Mouse (Mus musculus) G1E (cell line): ENCODE results near the gene Ramp3. TPM values are rescaled to one million over a fixed set of nuclear protein-coding genes. Genes with fewer than 3 reads are reported as not detected.
"Not testable (repeated sequence)": the region's sequence is repeated elsewhere in the genome, so short reads cannot be mapped to it uniquely, and the experiment has no call there.

Experiments used
- ATAC-seq: 2 replicates; pipeline ENCODE4 v1.8.0; 2016; ENCODE audit warnings: mild to moderate bottlenecking; ENCODE audit not compliant: insufficient number of reproducible peaks, poor library complexity, low FRiP score, severe bottlenecking; ENCODE audit errors: extremely low read depth
- DNase-seq: peaks from one replicate; pipeline ENCODE4 v3.0.0; 2012; ENCODE audit warnings: low spot score
- H3K27me3 ChIP-seq: 2 replicates; pipeline ENCODE4 v1.6.1; 2012; ENCODE audit warnings: mild to moderate bottlenecking, low read length, inconsistent platforms; ENCODE audit not compliant: insufficient read depth
- H3K36me3 ChIP-seq: replicated peaks from 2 replicates; pipeline ENCODE3; 2012; ENCODE audit warnings: mild to moderate bottlenecking, inconsistent platforms
- H3K4me1 ChIP-seq: 2 replicates; pipeline ENCODE4 v1.6.1; 2012; ENCODE audit warnings: low read depth, low read length, inconsistent platforms, mixed read lengths; ENCODE audit not compliant: insufficient read depth
- H3K4me3 ChIP-seq: 2 replicates; pipeline ENCODE4 v1.5.1; 2012; ENCODE audit warnings: low read depth, mild to moderate bottlenecking, inconsistent platforms, low read length, moderate library complexity, mixed read lengths
- H3K9me3 ChIP-seq: replicated peaks from 2 replicates; pipeline ENCODE4 v1.6.1; 2012; ENCODE audit warnings: inconsistent platforms
- CTCF ChIP-seq: IDR thresholded peaks from 2 replicates; pipeline ENCODE4 v1.5.1; 2012; ENCODE audit warnings: low read depth, low read length, inconsistent platforms, mixed read lengths
- GATA1 ChIP-seq: IDR thresholded peaks from 2 replicates; pipeline ENCODE4 v1.6.1; 2012; ENCODE audit warnings: borderline replicate concordance, low read length, inconsistent platforms, mixed read lengths
- GATA2 ChIP-seq: IDR thresholded peaks from 2 replicates; pipeline ENCODE4 v1.6.1; 2012; ENCODE audit warnings: low read depth, low read length, inconsistent platforms, borderline replicate concordance
- POLR2AphosphoS5 ChIP-seq: IDR thresholded peaks from 2 replicates; pipeline ENCODE4 v1.6.1; 2012; ENCODE audit warnings: low read depth, low read length, inconsistent platforms; ENCODE audit not compliant: insufficient replicate concordance
- TAL1 ChIP-seq: conservative IDR thresholded peaks from 2 replicates; pipeline ENCODE4 v1.6.1; 2012; ENCODE audit warnings: low read depth, low read length, inconsistent platforms, mixed read lengths
- polyA plus RNA-seq: library from polyadenylated mRNA; stranded (reverse); fragments of >175 nt; gene quantifications from 2 replicates; pipeline ENCODE4 v1.2.3, GENCODE M21; 2012
- total RNA-seq, 2 experiments: library from RNA; stranded (forward) in 1 of 2; stranded (reverse) in 1 of 2; fragments of 200-1000 nt in 1 of 2; fragments of >200 nt in 1 of 2; fragmentation: Nextera tagmentation in 1 of 2; gene quantifications; 2 replicates each; pipeline ENCODE4 v1.2.3; 2014 to 2017

The Ramp3 gene
- total and polyA plus RNA-seq, 3 experiments, result not detected

DNA sequence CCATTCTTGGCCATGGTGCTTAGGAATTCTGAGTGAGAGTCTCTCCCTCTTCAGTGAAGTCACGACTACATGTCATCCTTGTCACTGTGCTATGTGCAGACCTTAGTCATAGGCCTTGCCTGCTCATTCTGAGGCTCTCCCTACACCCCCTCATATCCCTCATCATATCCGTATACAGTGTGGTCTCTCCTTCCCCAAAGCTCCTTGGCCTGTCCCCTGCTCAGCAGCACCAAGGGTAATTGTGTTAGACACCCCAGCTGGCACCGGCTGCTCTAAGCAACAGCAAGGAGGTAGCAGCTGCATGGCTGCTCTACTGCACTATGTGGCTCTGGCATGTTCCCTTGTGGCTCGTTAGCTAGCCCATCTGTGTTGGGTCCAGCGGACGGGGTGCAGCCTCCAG is 13.8 kb upstream of the Ramp3 start:
- ATAC-seq (no peak), DNase-seq (no peak)
- Histone ChIP-seq H3K27me3 (peaks cover 19% of the 10 kb centered on the region), H3K9me3 (no peaks in the 10 kb centered on the region), H3K4me1 (no peaks in the 10 kb centered on the region), H3K36me3 (no peaks in the 10 kb centered on the region), H3K4me3 (no peak overlapping the region)
- TF ChIP-seq GATA2 (no peak), POLR2AphosphoS5 (no peak), GATA1 (no peak), TAL1 (no peak), CTCF (no peak)

DNA sequence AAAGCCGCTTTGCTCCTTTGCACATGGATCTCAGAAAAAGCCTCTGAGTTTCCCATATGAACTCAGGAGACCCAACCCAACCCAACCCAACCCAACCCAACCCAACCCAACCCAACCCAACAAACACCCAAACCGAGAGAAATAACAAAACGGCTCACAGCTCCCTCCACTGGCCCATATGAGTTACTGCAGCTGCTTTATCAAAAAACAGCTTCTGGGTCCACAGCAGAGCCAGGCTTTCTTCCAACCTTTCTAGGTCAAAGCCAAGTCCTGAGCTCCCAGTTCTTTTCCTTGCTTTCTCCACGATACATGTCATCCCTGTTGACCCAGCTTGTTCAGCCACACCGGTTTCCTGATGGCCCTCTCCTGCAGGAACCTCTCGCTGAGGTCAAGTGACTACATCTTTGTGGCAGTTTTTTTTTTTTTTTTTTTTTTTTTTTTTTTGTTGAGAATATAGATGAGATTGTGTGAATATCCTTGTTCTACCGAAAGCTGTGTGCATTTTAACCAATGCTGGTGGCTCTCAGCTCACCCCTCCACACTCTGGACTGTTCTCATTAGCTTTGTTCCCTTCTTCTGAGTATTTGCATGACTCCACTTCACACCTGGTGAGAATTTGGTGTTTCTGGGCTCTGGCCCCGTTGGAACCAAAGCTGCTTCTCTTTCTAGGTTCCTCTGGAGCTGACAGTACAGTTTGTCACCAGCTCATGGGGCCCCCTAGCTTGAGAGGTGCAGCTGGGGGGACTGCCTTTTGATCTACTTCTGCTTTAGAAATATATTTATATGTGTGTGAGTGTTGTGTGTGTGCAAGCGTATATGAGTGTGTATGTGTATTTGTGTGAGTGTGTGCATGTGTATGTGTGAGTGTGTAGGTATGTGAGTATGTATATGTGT is 10.2 kb upstream of the Ramp3 start:
- no peak for ATAC-seq
- Histone ChIP-seq H3K9me3 (no peaks in the 10 kb centered on the region), H3K27me3 (peaks cover 23% of the 10 kb centered on the region), H3K4me1 (no peaks in the 10 kb centered on the region), H3K36me3 (no peaks in the 10 kb centered on the region), H3K4me3 (no peak overlapping the region)
- TF ChIP-seq CTCF, result 0 out of 2 replicates have a peak, but pooled peaks have one; percentile 7
- no peak for TF ChIP-seq TAL1
- no peak for DNase-seq

DNA sequence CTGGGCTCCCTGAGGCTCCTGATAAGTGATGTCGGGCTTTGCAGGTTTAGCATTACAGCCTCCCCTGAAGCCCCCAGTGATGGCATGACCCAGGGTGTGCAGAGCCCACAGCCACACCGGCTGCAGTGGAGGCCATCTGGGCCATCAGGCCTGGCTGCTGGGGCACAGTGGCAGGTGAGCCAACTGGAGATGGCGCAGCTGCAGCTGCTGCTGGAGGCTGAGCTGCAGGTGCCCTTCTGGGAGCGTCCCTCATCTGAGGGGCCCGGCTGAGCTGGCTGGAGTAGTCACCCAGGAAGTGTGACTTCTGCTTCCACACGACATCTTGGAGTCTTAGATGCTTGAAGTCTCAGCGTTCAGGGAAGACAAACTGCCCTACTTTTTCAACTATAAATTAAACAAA is 7.8 kb upstream of the Ramp3 start:
- Histone ChIP-seq H3K9me3 (no peaks in the 10 kb centered on the region), H3K4me3 (no peak overlapping the region), H3K4me1 (no peaks in the 10 kb centered on the region), H3K27me3 (peaks cover 16% of the 10 kb centered on the region), H3K36me3 (no peaks in the 10 kb centered on the region)
- no peak for DNase-seq
- no peak for TF ChIP-seq TAL1
- TF ChIP-seq POLR2AphosphoS5, result no peak
- ATAC-seq, result no peak

DNA sequence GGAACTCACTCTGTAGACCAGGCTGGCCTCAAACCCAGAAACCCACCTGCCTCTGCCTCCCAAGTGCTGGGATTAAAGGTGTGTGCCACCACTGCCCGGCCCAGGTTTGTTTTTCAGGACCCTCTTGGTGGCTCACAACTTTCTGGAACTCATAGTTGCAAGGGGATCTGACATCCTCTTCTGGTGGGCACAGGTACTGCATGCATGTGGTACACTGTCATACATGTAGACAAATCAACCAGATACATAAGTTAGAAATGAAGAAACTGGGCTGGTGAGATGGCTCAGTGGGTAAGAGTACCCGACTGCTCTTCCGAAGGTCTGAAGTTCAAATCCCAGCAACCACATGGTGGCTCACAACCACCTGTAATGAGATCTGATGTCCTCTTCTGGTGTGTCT is 5.3 kb upstream of the Ramp3 start:
- ATAC-seq, H3K4me3 ChIP-seq, H3K4me1 ChIP-seq, H3K36me3 ChIP-seq, H3K9me3 ChIP-seq, DNase-seq: not testable (repeated sequence)
- H3K27me3 ChIP-seq, result peaks cover 22% of the 10 kb centered on the region; the same call in 1 of the 2 replicates

DNA sequence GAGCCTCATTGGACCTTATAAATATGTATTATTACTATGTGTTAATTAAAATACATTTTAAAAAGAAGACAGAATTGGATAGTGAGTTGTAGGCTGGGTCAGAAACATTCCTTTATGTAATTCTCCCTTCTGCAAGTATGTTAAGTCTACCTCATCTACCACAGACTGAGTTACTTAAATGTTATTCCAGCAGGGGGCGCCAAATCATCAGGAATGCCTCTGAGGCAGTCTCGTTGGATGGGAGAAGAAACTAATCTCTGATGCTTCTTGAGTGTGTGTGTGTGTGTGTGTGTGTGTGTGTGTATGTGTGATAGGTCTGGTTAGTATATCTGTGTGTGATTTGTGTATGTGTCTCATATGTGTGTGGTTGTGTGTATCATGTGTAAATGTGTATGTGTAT is 3.4 kb upstream of the Ramp3 start:
- TF ChIP-seq CTCF (peak; percentile 40; the same call in 1 of the 2 replicates), GATA1 (no peak)
- H3K9me3 ChIP-seq, result no peaks in the 10 kb centered on the region
- DNase-seq, result peak; percentile 47

DNA sequence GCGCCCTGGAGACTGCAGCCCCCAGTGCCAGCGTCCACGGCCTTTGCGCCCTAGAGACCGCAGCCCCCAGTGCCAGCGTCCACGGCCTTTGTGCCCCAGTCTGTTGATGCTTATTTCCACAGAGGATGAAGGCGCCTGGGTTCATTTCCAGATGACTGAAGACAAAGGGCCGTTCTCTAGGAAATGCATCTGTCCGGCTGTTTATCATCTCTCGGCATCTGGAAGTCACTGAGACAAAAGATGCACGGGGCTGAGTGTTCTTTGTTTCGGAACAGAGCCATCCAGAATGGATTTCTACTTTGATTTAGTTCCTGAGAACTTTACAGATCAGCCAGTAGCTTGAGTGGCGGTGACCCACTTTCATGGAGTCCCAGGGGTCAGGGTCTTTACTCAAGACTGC is 2.9 kb downstream of the Ramp3 start:
- ATAC-seq, result no peak
- H3K9me3 ChIP-seq, result no peaks in the 10 kb centered on the region

More for the DNA sequence above, 3.4 kb upstream of the Ramp3 start:
- Histone ChIP-seq H3K4me1 (no peaks in the 10 kb centered on the region), H3K4me3 (no peak overlapping the region), H3K36me3 (no peaks in the 10 kb centered on the region), H3K27me3 (peaks cover 25% of the 10 kb centered on the region)
- ATAC-seq, result no peak

DNA sequence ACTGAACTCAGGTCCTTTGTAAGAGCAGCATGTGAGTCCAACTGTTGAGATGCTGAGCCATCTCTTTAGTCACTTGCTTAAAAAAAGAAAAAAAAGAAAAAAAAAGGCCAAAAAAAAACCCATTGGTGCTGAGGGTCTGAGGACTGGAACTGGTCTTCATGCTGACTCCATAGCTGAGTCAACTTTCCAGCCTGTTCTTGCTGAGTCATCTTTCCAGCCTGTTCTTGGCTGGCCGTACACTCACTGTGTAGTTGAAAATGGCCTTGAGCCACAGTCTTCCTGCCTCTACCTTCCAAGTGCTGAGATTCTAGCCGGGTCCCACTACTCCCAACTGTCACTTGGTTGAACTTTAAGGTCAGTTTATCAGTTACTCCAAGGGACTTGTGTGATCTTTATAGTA is 8.3 kb downstream of the Ramp3 start:
- ATAC-seq (no peak), DNase-seq (no peak)
- Histone ChIP-seq H3K36me3 (no peaks in the 10 kb centered on the region), H3K9me3 (no peaks in the 10 kb centered on the region), H3K4me3 (no peak overlapping the region), H3K27me3 (no peaks in the 10 kb centered on the region; the same call in 1 of the 2 replicates), H3K4me1 (no peaks in the 10 kb centered on the region)
- TF ChIP-seq GATA2 (no peak), CTCF (no peak), POLR2AphosphoS5 (no peak), TAL1 (no peak), GATA1 (no peak)

More for the DNA sequence above, 2.9 kb downstream of the Ramp3 start:
- TF ChIP-seq POLR2AphosphoS5, result no peak
- H3K4me1 ChIP-seq, result no peaks in the 10 kb centered on the region
- H3K36me3 ChIP-seq, result no peaks in the 10 kb centered on the region
- peaks cover 9% of the 10 kb centered on the region for H3K27me3 ChIP-seq
- no peak for DNase-seq
- no peak overlapping the region for H3K4me3 ChIP-seq
